Mouse (Mus musculus): Measurements from ENCODE around the gene Terf2. TPM values are rescaled to one million over a fixed set of nuclear protein-coding genes. Genes with fewer than 3 reads are reported as not detected.

Terf2 gene
- polyA plus RNA-seq, 1 experiment: 12.2 TPM

DNA sequence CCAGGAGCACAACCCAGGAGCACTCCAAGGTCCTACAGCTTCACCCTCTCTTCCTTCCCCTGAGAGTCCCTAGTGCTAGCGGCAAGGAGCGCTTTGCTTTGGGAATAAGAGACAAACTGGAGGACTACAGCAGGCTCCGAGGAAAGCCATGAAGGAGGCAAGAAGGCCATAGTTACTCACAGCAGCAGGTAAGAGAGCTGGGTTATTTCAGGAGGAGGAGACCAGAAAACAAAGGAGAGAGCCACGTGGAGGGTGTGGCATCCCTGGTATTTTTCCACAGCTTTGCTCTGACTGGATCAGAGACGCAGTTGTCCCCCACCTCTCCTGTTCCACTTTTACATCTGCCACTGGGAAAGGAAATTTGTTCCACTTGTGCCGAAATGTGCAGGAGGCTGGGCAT lies 37.5 kb upstream of the Terf2 start:
- H3K4me1 ChIP-seq (ENCODE audit: control insufficient read depth, insufficient read depth, low read length): peaks cover 53% of the 10 kb centered on the region
- no peaks in the 10 kb centered on the region for H3K27me3 ChIP-seq (replicated peaks; ENCODE audit: control insufficient read depth, insufficient read depth, low read length)
- H3K4me3 ChIP-seq (ENCODE audit: insufficient read depth, low read depth, low read length): peak overlapping the region; percentile 26
- DNase-seq: peak; percentile 82
- no peak for TF ChIP-seq CTCF (conservative IDR thresholded peaks at IDR 0.05; ENCODE audit: insufficient read depth, insufficient read length, low read depth, low read length)
- TF ChIP-seq POLR2A (IDR thresholded peaks at IDR 0.05; ENCODE audit: low read depth, low read length): no peak
- no peaks in the 10 kb centered on the region for H3K36me3 ChIP-seq (ENCODE audit: control insufficient read depth, insufficient read depth, low read length)
- WGBS: 29% methylated on average over 6 of the region's 6 CpGs
- H3K27ac ChIP-seq (ENCODE audit: insufficient read depth, low read depth, low read length): peak overlapping the region; percentile 96

GRCm38 (mm10) chr8:107132581-107133491 lies 36.5 kb upstream of the Terf2 start:
- peaks cover 57% of the 10 kb centered on the region for H3K4me1 ChIP-seq (ENCODE audit: control insufficient read depth, insufficient read depth, low read length)
- DNase-seq: peak; percentile 57
- no peaks in the 10 kb centered on the region for H3K36me3 ChIP-seq (ENCODE audit: control insufficient read depth, insufficient read depth, low read length)
- H3K27me3 ChIP-seq (replicated peaks; ENCODE audit: control insufficient read depth, insufficient read depth, low read length): no peaks in the 10 kb centered on the region
- no peak overlapping the region for H3K4me3 ChIP-seq (ENCODE audit: insufficient read depth, low read depth, low read length)
- 57% methylated on average over 24 of the region's 24 CpGs for WGBS
- H3K27ac ChIP-seq (ENCODE audit: insufficient read depth, low read depth, low read length): peak overlapping the region; percentile 96
- TF ChIP-seq POLR2A (IDR thresholded peaks at IDR 0.05; ENCODE audit: low read depth, low read length) (no peak), CTCF (conservative IDR thresholded peaks at IDR 0.05; ENCODE audit: insufficient read depth, insufficient read length, low read depth, low read length) (no peak)

DNA sequence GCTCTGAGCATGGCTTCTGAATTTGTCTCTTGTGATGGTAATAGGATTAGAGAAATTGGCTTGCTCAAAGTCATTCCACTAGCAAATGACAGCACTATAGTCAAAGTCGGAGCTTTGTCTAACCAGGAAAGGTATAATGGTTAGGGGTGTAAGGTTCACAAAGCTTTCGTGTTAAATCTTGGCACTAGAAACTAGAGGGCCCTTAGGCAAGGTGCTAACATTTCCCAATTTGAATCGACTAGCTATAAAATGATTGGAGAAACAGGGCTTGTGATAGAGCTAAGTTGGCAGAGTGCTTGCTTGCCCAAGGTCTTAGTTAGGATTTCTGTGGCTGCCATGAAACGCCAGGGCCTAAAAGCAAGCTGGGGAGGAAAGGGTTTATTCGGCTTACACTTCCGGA lies 33.7 kb upstream of the Terf2 start:
- no peak for TF ChIP-seq POLR2A (IDR thresholded peaks at IDR 0.05; ENCODE audit: low read depth, low read length)
- TF ChIP-seq CTCF (conservative IDR thresholded peaks at IDR 0.05; ENCODE audit: insufficient read depth, insufficient read length, low read depth, low read length): no peak
- no peaks in the 10 kb centered on the region for H3K27me3 ChIP-seq (replicated peaks; ENCODE audit: control insufficient read depth, insufficient read depth, low read length)
- peak; percentile 52 for DNase-seq
- 39% methylated on average over 6 of the region's 6 CpGs for WGBS
- H3K4me1 ChIP-seq (ENCODE audit: control insufficient read depth, insufficient read depth, low read length): peaks cover 40% of the 10 kb centered on the region
- H3K36me3 ChIP-seq (ENCODE audit: control insufficient read depth, insufficient read depth, low read length): no peaks in the 10 kb centered on the region
- peak overlapping the region; percentile 91 for H3K27ac ChIP-seq (ENCODE audit: insufficient read depth, low read depth, low read length)
- H3K4me3 ChIP-seq (ENCODE audit: insufficient read depth, low read depth, low read length): no peak overlapping the region

GRCm38 (mm10) chr8:107129171-107130025 lies 33.1 kb upstream of the Terf2 start:
- WGBS: 9% methylated on average over 8 of the region's 8 CpGs
- TF ChIP-seq CTCF (conservative IDR thresholded peaks at IDR 0.05; ENCODE audit: insufficient read depth, insufficient read length, low read depth, low read length) (no peak), POLR2A (IDR thresholded peaks at IDR 0.05; ENCODE audit: low read depth, low read length) (no peak)
- Histone ChIP-seq H3K4me1 (ENCODE audit: control insufficient read depth, insufficient read depth, low read length) (peaks cover 43% of the 10 kb centered on the region), H3K27ac (ENCODE audit: insufficient read depth, low read depth, low read length) (peak overlapping the region; percentile 91), H3K36me3 (ENCODE audit: control insufficient read depth, insufficient read depth, low read length) (no peaks in the 10 kb centered on the region), H3K4me3 (ENCODE audit: insufficient read depth, low read depth, low read length) (no peak overlapping the region), H3K27me3 (replicated peaks; ENCODE audit: control insufficient read depth, insufficient read depth, low read length) (no peaks in the 10 kb centered on the region)
- peak; percentile 93 for DNase-seq

- TF ChIP-seq POLR2A (IDR thresholded peaks at IDR 0.05; ENCODE audit: low read depth, low read length) (no peak), CTCF (conservative IDR thresholded peaks at IDR 0.05; ENCODE audit: insufficient read depth, insufficient read length, low read depth, low read length) (no peak)
- WGBS: 71% methylated on average over 8 of the region's 8 CpGs
- H3K27ac ChIP-seq (ENCODE audit: insufficient read depth, low read depth, low read length): peak overlapping the region; percentile 99
- DNase-seq: no peak
- H3K4me3 ChIP-seq (ENCODE audit: insufficient read depth, low read depth, low read length): no peak overlapping the region
- no peaks in the 10 kb centered on the region for H3K27me3 ChIP-seq (replicated peaks; ENCODE audit: control insufficient read depth, insufficient read depth, low read length)
- H3K36me3 ChIP-seq (ENCODE audit: control insufficient read depth, insufficient read depth, low read length): no peaks in the 10 kb centered on the region
- peaks cover 49% of the 10 kb centered on the region for H3K4me1 ChIP-seq (ENCODE audit: control insufficient read depth, insufficient read depth, low read length)
Measured at GRCm38 (mm10) chr8:107124343-107124742, 28.0 kb upstream of the Terf2 start.

- peak overlapping the region; percentile 99 for H3K27ac ChIP-seq (ENCODE audit: insufficient read depth, low read depth, low read length)
- no peak overlapping the region for H3K4me3 ChIP-seq (ENCODE audit: insufficient read depth, low read depth, low read length)
- no peaks in the 10 kb centered on the region for H3K27me3 ChIP-seq (replicated peaks; ENCODE audit: control insufficient read depth, insufficient read depth, low read length)
- TF ChIP-seq CTCF (conservative IDR thresholded peaks at IDR 0.05; ENCODE audit: insufficient read depth, insufficient read length, low read depth, low read length): no peak
- TF ChIP-seq POLR2A (IDR thresholded peaks at IDR 0.05; ENCODE audit: low read depth, low read length): no peak
- 9% methylated on average over 9 of the region's 9 CpGs for WGBS
- peaks cover 52% of the 10 kb centered on the region for H3K4me1 ChIP-seq (ENCODE audit: control insufficient read depth, insufficient read depth, low read length)
- DNase-seq: peak; percentile 83
- no peaks in the 10 kb centered on the region for H3K36me3 ChIP-seq (ENCODE audit: control insufficient read depth, insufficient read depth, low read length)
Measured at GRCm38 (mm10) chr8:107123063-107123614, 26.8 kb upstream of the Terf2 start.
